Mouse (Mus musculus) layer of hippocampus, adult 6 months (tissue): ENCODE results near the gene Prr5l. TPM values are rescaled to one million over a fixed set of nuclear protein-coding genes. Genes with fewer than 3 reads are reported as not detected.

Experiments
- long read RNA-seq, 2 experiments: library from polyadenylated mRNA; unstranded; transcript quantifications; one replicate each; pipeline ENCODE4 v2.0.0; 2019 to 2020
- polyA plus RNA-seq: library from polyadenylated mRNA; unstranded; fragments of <200 nt; fragmentation: Nextera tagmentation; gene quantifications from 2 replicates; pipeline ENCODE4 v1.2.3, GENCODE M21; 2021

Prr5l gene
- polyA plus RNA-seq: 7.5 and 8.1 TPM in 2 replicates
- long read RNA-seq, experiment 1, partial matches to known transcripts: 3 of 16 reads
- long read RNA-seq, experiment 1, other reads (novel, unspliced or antisense): 12 of 16 reads
- long read RNA-seq, experiment 2, full-length matches to known transcripts: 10 of 59 reads
- long read RNA-seq, experiment 2, partial matches to known transcripts: 1 of 59 reads
- long read RNA-seq, experiment 2, other reads (novel, unspliced or antisense): 48 of 59 reads

DNA sequence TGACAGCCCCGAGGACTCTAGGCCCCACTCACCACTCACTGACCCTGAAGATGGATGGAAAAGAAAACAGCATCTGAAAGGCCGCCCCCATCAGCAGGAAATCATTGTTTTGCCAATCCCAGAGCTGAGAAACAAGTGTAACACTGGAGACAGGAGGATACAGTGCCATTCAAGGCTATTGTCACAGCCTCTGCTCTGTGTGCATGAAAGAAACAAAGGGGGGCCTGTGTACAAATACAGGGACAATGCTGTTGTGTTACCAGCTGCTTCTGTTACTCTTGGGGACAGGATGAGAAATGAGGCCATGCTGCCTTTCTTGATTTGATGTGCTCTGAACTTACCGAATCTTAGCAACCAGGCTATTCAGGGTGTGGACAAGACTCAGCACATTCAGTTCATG is at the start of gene Prr5l:
TSS of gene Prr5l (minus strand) at position 30 of the 400 bp plus-strand sequence.

DNA sequence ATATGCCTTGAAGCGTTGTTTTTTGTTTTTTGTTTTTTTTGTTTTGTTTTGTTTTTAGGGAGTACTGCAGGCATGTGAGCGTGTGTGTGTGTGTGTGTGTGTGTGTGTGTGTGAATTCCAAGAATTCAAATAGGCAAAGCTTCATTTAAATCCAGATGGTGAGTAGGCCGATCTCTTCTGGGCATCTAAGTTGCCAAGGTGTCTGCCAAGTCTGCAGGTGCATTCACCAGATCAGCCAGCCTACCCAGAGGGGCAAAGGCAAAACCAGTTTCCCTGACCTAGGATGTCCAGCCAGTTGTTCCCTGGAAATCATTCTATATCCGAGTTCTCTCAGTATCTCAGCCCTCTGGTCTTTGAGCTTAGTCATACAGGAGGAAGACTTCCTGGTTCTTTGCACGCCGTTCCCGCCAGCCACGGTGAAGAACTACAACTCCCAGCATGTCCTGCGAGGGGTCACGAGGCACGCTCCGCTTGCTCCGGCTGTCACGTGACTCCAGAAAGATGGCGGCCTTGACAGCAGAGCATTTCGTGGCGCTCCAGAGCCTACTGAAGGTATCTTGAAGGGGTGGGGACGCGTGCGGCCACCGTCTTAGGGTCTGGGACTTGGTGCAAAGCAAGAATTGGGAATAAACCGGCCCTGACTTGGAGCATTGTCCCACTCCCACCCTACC is 3.1 kb upstream of the Prr5l start, which contains the start of gene Commd9:
TSS of gene Commd9 (plus strand) at position 480 of the 671 bp plus-strand sequence.

DNA sequence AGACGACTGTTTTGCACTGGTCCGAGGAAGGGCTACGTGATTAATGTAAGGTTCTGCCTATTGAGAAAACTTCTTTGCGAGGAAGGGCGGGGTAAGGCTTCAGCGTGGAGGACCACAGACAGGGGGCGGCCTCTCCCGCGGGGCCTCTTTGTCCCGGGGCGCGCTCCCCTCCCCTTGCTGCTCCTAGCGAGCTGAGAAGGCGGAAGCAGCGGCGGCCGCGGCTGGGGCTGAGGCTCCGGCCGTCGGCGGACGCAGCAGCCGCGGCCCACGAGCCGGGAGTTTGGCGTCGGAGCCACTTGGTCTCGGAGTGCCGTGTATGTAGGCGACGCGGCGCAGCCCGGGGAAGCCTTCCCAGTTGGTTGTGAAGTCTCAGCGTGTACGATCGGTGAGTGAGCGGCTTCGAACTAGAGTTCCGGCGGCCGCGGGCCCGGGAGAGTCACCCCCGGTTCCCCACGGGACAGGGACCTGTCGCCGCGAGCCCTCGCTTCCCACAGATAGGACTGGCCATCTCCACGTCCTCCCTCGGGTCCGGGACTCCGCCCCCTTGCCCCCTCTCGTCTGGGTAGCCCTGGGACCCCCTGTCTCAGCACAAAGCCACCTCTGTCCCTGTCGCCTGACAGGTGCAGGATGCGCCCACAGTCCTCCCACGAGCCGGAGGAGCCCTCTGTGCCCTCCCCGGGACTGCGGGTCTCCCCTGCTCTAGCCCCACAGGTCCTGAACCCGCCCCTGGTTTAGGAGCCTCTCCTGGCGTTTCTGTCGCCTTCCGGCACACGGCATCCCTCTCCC is 204.4 kb downstream of the Prr5l start, which contains the start of gene Traf6:
TSS of gene Traf6 (plus strand) at position 194 of the 786 bp plus-strand sequence.

Other genes starting within 250 kb of the Prr5l start
- 0.03 TPM in 1 of 2 replicates, not detected in the other for gene Rag1, start 233.5 kb downstream of the Prr5l start, polyA plus RNA-seq
- gene B230118H07Rik, start 233.5 kb downstream of the Prr5l start, polyA plus RNA-seq: 111 and 122 TPM in 2 replicates
- 6.1 and 7.5 TPM in 2 replicates for gene Traf6, start 204.6 kb downstream of the Prr5l start, polyA plus RNA-seq
- 67.3 and 71.3 TPM in 2 replicates for gene Commd9, start 3.2 kb upstream of the Prr5l start, polyA plus RNA-seq